In genomic region chr8:123477737-123478258, GRCm38 (mm10) we compare ENCODE assay signal across 7 mouse cellular contexts. TPM values are rescaled to one million over a fixed set of nuclear protein-coding genes. Genes with fewer than 3 reads are reported as not detected.
DNase-seq lines count a peak whose midpoint lies in the region; ATAC-seq lines count a peak whose summit lies in the region.

Gene Afg3l1, plus strand, starts transcription at chr8:123477903.

- peak; percentile 94 for ATAC-seq in intestine, embryonic 16.5 days
- peak; percentile 93 for ATAC-seq in midbrain, embryonic 11.5 days (ENCODE audit: low FRiP score)

- WGBS in intestine, embryonic 16.5 days: under 1% methylated on average over 57 of the region's 58 CpGs
- under 1% methylated on average over 54 of the region's 58 CpGs for WGBS in midbrain, embryonic 11.5 days

- peak; percentile 97 for DNase-seq in adrenal gland, adult 2 months
- peak; percentile 89 for DNase-seq in embryo, embryonic 11.5 days (ENCODE audit: low read depth, low spot score)
- DNase-seq in gastrocnemius, postnatal 4 days (ENCODE audit: low spot score in 2 of 2): peak; percentile 88 to 95
- peak; percentile 94 to 96 for DNase-seq in left cerebral cortex, postnatal 36 days (ENCODE audit: low spot score in 2 of 2)
- DNase-seq in midbrain, embryonic 11.5 days (ENCODE audit: low spot score, missing footprints): peak; percentile 100
- DNase-seq in skeletal muscle tissue, adult 2 months (ENCODE audit: low read depth, low spot score): peak; percentile 87

- peak within 1 kb of the TSS; percentile 95 for H3K27ac ChIP-seq in intestine, embryonic 16.5 days (ENCODE audit: low read length)
- H3K27ac ChIP-seq in midbrain, embryonic 11.5 days (ENCODE audit: low read depth, low read length): peak within 1 kb of the TSS; percentile 88

- no peaks in the 10 kb centered on the region for H3K9me3 ChIP-seq in intestine, embryonic 16.5 days (ENCODE audit: control insufficient read depth, low read length)
- H3K9me3 ChIP-seq in midbrain, embryonic 11.5 days (ENCODE audit: control insufficient read depth, low read length): no peaks in the 10 kb centered on the region

- H3K4me3 ChIP-seq in intestine, embryonic 16.5 days (ENCODE audit: low read length): peak within 1 kb of the TSS; percentile 85
- peak within 1 kb of the TSS; percentile 85 for H3K4me3 ChIP-seq in midbrain, embryonic 11.5 days (ENCODE audit: low read depth, low read length)

- H3K9ac ChIP-seq in intestine, embryonic 16.5 days (ENCODE audit: low read depth, low read length): peak within 1 kb of the TSS; percentile 93
- H3K9ac ChIP-seq in midbrain, embryonic 11.5 days (ENCODE audit: low read length): peak within 1 kb of the TSS; percentile 88

- H3K4me2 ChIP-seq in intestine, embryonic 16.5 days (ENCODE audit: low read depth, low read length): peak within 1 kb of the TSS; percentile 76
- H3K4me2 ChIP-seq in midbrain, embryonic 11.5 days: peak within 1 kb of the TSS; percentile 57

- peaks cover 14% of the 10 kb centered on the region for H3K4me1 ChIP-seq in intestine, embryonic 16.5 days (ENCODE audit: control insufficient read depth, insufficient read depth, low read length)
- peaks cover 10% of the 10 kb centered on the region for H3K4me1 ChIP-seq in midbrain, embryonic 11.5 days (ENCODE audit: control insufficient read depth, insufficient read depth, low read length)

- peaks cover 11% of the 10 kb centered on the region; the same call in 1 of the 2 replicates for H3K36me3 ChIP-seq in intestine, embryonic 16.5 days (ENCODE audit: control insufficient read depth, insufficient read depth, low read length)
- H3K36me3 ChIP-seq in midbrain, embryonic 11.5 days (ENCODE audit: control insufficient read depth, insufficient read depth, low read length): peaks cover 6% of the 10 kb centered on the region; the same call in 1 of the 2 replicates

- H3K27me3 ChIP-seq in intestine, embryonic 16.5 days (replicated peaks; ENCODE audit: control insufficient read depth, insufficient read depth, low read length): no peaks in the 10 kb centered on the region
- H3K27me3 ChIP-seq in midbrain, embryonic 11.5 days (ENCODE audit: control insufficient read depth, insufficient read depth, low read length): no peaks in the 10 kb centered on the region

- intact Hi-C loops in left cerebral cortex, postnatal 36 days (cut with DNase I): loop anchor here (5.0 kb wide), 1 partner anchor 35 kb away; no protein-coding TSS in a partner anchor

RNA-seq across cellular contexts. Expression of gene Afg3l1, which starts in this region (rescaled TPM):
- total RNA-seq in adrenal gland, adult 2 months (2021): 10 to 100 TPM; 44.0 to 73.7 TPM
- 23.2 and 25.2 TPM in 2 replicates for polyA plus RNA-seq in adrenal gland, adult 2 months (2012; rRNA removed)
- total RNA-seq in gastrocnemius, postnatal 4 days (2021): 10 to 100 TPM; 39.4 to 48.5 TPM
- 45.3 and 48.7 TPM in 2 replicates for polyA plus RNA-seq in intestine, embryonic 16.5 days (2015; fragmentation: Nextera tagmentation; extraction: Ambion mirVana)
- total RNA-seq in left cerebral cortex, postnatal 36 days (2021): 10 to 100 TPM; 29.5 to 40.5 TPM
- 38.4 and 39.9 TPM in 2 replicates for polyA plus RNA-seq in midbrain, embryonic 11.5 days (2014; fragmentation: Nextera tagmentation; extraction: Ambion mirVana)

Comparison
In these comparisons a context has a peak if more than half of its experiments do, and no peak if none do; other contexts are left out.
1. Peak in every context shown above with its lines: DNase-seq, ATAC-seq, H3K4me3 ChIP-seq and H3K27ac ChIP-seq.